Mouse (Mus musculus): ENCODE measurements around the gene Ggn. TPM values are rescaled to one million over a fixed set of nuclear protein-coding genes. Genes with fewer than 3 reads are reported as not detected.
A peak's percentile ranks its signal among the peaks of the same experiment; 100 is the strongest.

The Ggn gene
- total and polyA plus RNA-seq, 3 experiments, result 0.19 to 1.0 TPM; not detected in 1

- Histone ChIP-seq H3K4me3 (ENCODE audit: control insufficient read depth in 1 of 2, insufficient read depth in 1 of 2, low read depth in 2 of 2, low read length in 2 of 2) (peak overlapping the region in 1 of 2 experiments; percentile 77; a peak in 3 of 4 replicates), H3K27me3 (ENCODE audit: control insufficient read depth in 1 of 2, insufficient read depth in 2 of 2, low read length in 2 of 2) (no peaks in the 10 kb centered on the region), H3K27ac (ENCODE audit: control insufficient read depth, low read depth, low read length) (no peak overlapping the region), H3K4me1 (ENCODE audit: control insufficient read depth in 1 of 2, insufficient read depth in 2 of 2, low read length in 2 of 2) (peaks cover 0 to 11% of the 10 kb centered on the region in 2 experiments; a peak in 2 of 4 replicates), H3K36me3 (ENCODE audit: control insufficient read depth in 1 of 2, insufficient read depth in 2 of 2, low read length in 2 of 2) (no peaks in the 10 kb centered on the region; a peak in 1 of 4 replicates), H3K9ac (ENCODE audit: control insufficient read depth, low read depth, low read length, poor library complexity, severe bottlenecking) (peak overlapping the region; percentile 64), H3K79me2 (ENCODE audit: control insufficient read depth, insufficient read depth, low read length, poor library complexity) (no peaks in the 10 kb centered on the region), H3K9me3 (replicated peaks; ENCODE audit: insufficient read depth, low read length) (no peaks in the 10 kb centered on the region)
- DNase-seq (ENCODE audit: low read depth, low spot score), result no peak
- TF ChIP-seq MAZ (IDR thresholded peaks at IDR 0.05; ENCODE audit: low read depth, low read length) (no peak), CHD2 (IDR thresholded peaks at IDR 0.05; ENCODE audit: low read length) (no peak), TAL1 (IDR thresholded peaks at IDR 0.05; ENCODE audit: low read length) (no peak), MYC (IDR thresholded peaks at IDR 0.05; ENCODE audit: low read depth, low read length) (no peak), ZMIZ1 (IDR thresholded peaks at IDR 0.05; ENCODE audit: low read depth, low read length) (no peak), SIN3A (IDR thresholded peaks at IDR 0.05; ENCODE audit: low read length) (no peak), ZKSCAN1 (IDR thresholded peaks at IDR 0.05; ENCODE audit: low read depth, low read length) (no peak), USF1 (IDR thresholded peaks at IDR 0.05; ENCODE audit: low read depth, low read length) (no peak), ETS1 (IDR thresholded peaks at IDR 0.05; ENCODE audit: low read depth, low read length) (no peak), POLR2AphosphoS2 (IDR thresholded peaks at IDR 0.05; ENCODE audit: low read length) (no peak), GATA1 (IDR thresholded peaks at IDR 0.05; ENCODE audit: low read depth, low read length) (no peak), USF2 (IDR thresholded peaks at IDR 0.05; ENCODE audit: borderline replicate concordance in 1 of 2, insufficient read depth in 1 of 2, low read depth in 1 of 2, low read length in 2 of 2) (no peak), SMC3 (IDR thresholded peaks at IDR 0.05; ENCODE audit: low read depth, low read length) (no peak), BHLHE40 (IDR thresholded peaks at IDR 0.05; ENCODE audit: borderline replicate concordance, low read depth, low read length) (no peak), CTCF (IDR thresholded peaks at IDR 0.05 in 2 of 3, conservative IDR thresholded peaks at IDR 0.05 in 1 of 3; ENCODE audit: control insufficient read depth in 1 of 3, insufficient read depth in 1 of 3, low read depth in 2 of 3, low read length in 3 of 3, poor library complexity in 1 of 3, severe bottlenecking in 1 of 3) (no peak), KAT2A (conservative IDR thresholded peaks at IDR 0.05; ENCODE audit: low read depth, low read length) (no peak), MAX (IDR thresholded peaks at IDR 0.05; ENCODE audit: low read length) (no peak)
Measured at GRCm38 (mm10) chr7:29171562-29172097, 1.6 kb downstream of the Ggn start.

- H3K36me3 ChIP-seq (ENCODE audit: control insufficient read depth in 1 of 2, insufficient read depth in 2 of 2, low read length in 2 of 2), result no peaks in the 10 kb centered on the region; a peak in 2 of 4 replicates
- TF ChIP-seq USF2 (IDR thresholded peaks at IDR 0.05; ENCODE audit: borderline replicate concordance in 1 of 2, insufficient read depth in 1 of 2, low read depth in 1 of 2, low read length in 2 of 2) (no peak), ZC3H11A (IDR thresholded peaks at IDR 0.05; ENCODE audit: low read depth, low read length) (no peak), MAX (IDR thresholded peaks at IDR 0.05; ENCODE audit: low read length) (no peak), TBP (IDR thresholded peaks at IDR 0.05; ENCODE audit: low read depth, low read length) (no peak), GABPA (IDR thresholded peaks at IDR 0.05; ENCODE audit: low read depth, low read length) (no peak), POLR2A (IDR thresholded peaks at IDR 0.05; ENCODE audit: control insufficient read depth in 1 of 2, insufficient read depth in 1 of 2, low read depth in 1 of 2, low read length in 2 of 2, poor library complexity in 1 of 2) (no peak), MYC (IDR thresholded peaks at IDR 0.05; ENCODE audit: low read depth, low read length) (no peak), ZMIZ1 (IDR thresholded peaks at IDR 0.05; ENCODE audit: low read depth, low read length) (no peak), MEF2A (IDR thresholded peaks at IDR 0.05; ENCODE audit: extremely low read depth, insufficient replicate concordance, low read depth, low read length, poor library complexity, severe bottlenecking) (no peak), MYB (IDR thresholded peaks at IDR 0.05; ENCODE audit: low read depth, low read length) (no peak), POLR2AphosphoS5 (IDR thresholded peaks at IDR 0.05; ENCODE audit: borderline replicate concordance, low read depth, low read length) (no peak), ELF1 (IDR thresholded peaks at IDR 0.05; ENCODE audit: low read depth, low read length) (no peak), MAFK (IDR thresholded peaks at IDR 0.05; ENCODE audit: borderline replicate concordance, low read depth, low read length) (no peak), CHD2 (IDR thresholded peaks at IDR 0.05; ENCODE audit: low read length) (no peak), NELFE (IDR thresholded peaks at IDR 0.05; ENCODE audit: low read depth, low read length) (no peak), SIN3A (IDR thresholded peaks at IDR 0.05; ENCODE audit: low read length) (no peak), ZNF384 (IDR thresholded peaks at IDR 0.05; ENCODE audit: low read depth, low read length) (no peak), HCFC1 (IDR thresholded peaks at IDR 0.05; ENCODE audit: low read depth, low read length) (no peak), TAL1 (IDR thresholded peaks at IDR 0.05; ENCODE audit: low read length) (no peak)
- H3K9ac ChIP-seq (ENCODE audit: control insufficient read depth, low read depth, low read length, poor library complexity, severe bottlenecking), result no peak overlapping the region
- H3K4me1 ChIP-seq (ENCODE audit: control insufficient read depth in 1 of 2, insufficient read depth in 2 of 2, low read length in 2 of 2), result peaks cover 0 to 11% of the 10 kb centered on the region in 2 experiments; a peak in 2 of 4 replicates
- H3K79me2 ChIP-seq (ENCODE audit: control insufficient read depth, insufficient read depth, low read length, poor library complexity), result no peaks in the 10 kb centered on the region
- H3K27ac ChIP-seq (ENCODE audit: control insufficient read depth, low read depth, low read length), result no peak overlapping the region
- no peaks in the 10 kb centered on the region for H3K9me3 ChIP-seq (replicated peaks; ENCODE audit: insufficient read depth, low read length)
- H3K27me3 ChIP-seq (ENCODE audit: control insufficient read depth in 1 of 2, insufficient read depth in 2 of 2, low read length in 2 of 2), result no peaks in the 10 kb centered on the region
- DNase-seq (ENCODE audit: low read depth, low spot score), result no peak
- H3K4me3 ChIP-seq (ENCODE audit: control insufficient read depth in 1 of 2, insufficient read depth in 1 of 2, low read depth in 2 of 2, low read length in 2 of 2), result no peak overlapping the region
Measured at GRCm38 (mm10) chr7:29172390-29173016, 2.5 kb downstream of the Ggn start.

All from MEL (cell line).